Mouse (Mus musculus) olfactory bulb, adult 2 months (tissue): ENCODE results near the gene Sntb2. TPM values are rescaled to one million over a fixed set of nuclear protein-coding genes. Genes with fewer than 3 reads are reported as not detected.

ENCODE experiments used
- H3K27ac ChIP-seq: fragments of 200-500 bp; 2 replicates; pipeline ENCODE4 v1.5.1; 2012; ENCODE audit warnings: low read depth, low read length; ENCODE audit not compliant: insufficient read depth
- H3K4me1 ChIP-seq: fragments of 200-500 bp; 2 replicates; pipeline ENCODE4 v1.6.1; 2012; ENCODE audit warnings: low read length; ENCODE audit not compliant: control insufficient read depth, insufficient read depth
- H3K4me3 ChIP-seq: fragments of 200-500 bp; 2 replicates; pipeline ENCODE4 v1.5.1; 2012; ENCODE audit warnings: mild to moderate bottlenecking, low read depth, low read length, moderate library complexity; ENCODE audit not compliant: insufficient read depth
- CTCF ChIP-seq: fragments of 200-500 bp; IDR thresholded peaks from 2 replicates; pipeline ENCODE4 v1.5.1; 2012; ENCODE audit warnings: low read depth, mild to moderate bottlenecking, low read length, moderate library complexity; ENCODE audit not compliant: insufficient read depth
- POLR2A ChIP-seq: fragments of 200-500 bp; IDR thresholded peaks from 2 replicates; pipeline ENCODE4 v1.6.1; 2012; ENCODE audit warnings: mild to moderate bottlenecking, low read depth, low read length, moderate library complexity; ENCODE audit not compliant: insufficient read depth
- WGBS: fragments of 180-500 bp; shearing (Covaris S2); methylation state at CpG from one replicate; pipeline ENCODE4 v1.1.7; 2018; 5-methylcytosine and 5-hydroxymethylcytosine counted together
- polyA plus RNA-seq: library from polyadenylated mRNA; stranded (reverse); fragments of >200 nt; gene quantifications from 2 replicates; pipeline ENCODE4 v1.2.4, GENCODE M21; 2012; ENCODE audit warnings: low replicate concordance; ENCODE audit not compliant: missing spikeins, insufficient read depth, insufficient read length

Gene Sntb2
- polyA plus RNA-seq, 1 experiment = not detected

DNA sequence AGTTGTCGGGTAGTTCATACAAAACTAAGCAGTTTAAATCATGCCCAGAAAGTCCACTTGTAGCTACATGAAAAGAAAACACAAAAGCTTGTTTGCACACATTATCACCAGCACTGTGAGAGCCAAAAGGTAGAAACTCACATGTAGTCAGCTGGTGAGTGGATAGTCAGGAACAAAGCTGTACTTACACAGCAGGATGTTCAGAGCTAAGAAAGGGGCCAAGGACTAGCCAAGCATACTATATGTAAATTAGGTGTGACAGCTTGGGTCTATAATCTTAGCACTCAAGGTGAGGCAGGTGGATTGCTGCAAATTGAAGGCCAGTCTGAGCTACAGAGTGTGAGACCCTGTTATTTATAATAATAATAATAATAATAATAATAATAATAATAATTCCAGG lies 127.1 kb downstream of the Sntb2 start:
- no peak overlapping the region for H3K27ac ChIP-seq
- no peak overlapping the region for H3K4me3 ChIP-seq
- TF ChIP-seq POLR2A = no peak
- H3K4me1 ChIP-seq = no peaks in the 10 kb centered on the region
- WGBS = 69% methylated on average over 1 of the region's 1 CpGs

- TF ChIP-seq CTCF (no peak), POLR2A (no peak)
- H3K4me1 ChIP-seq = no peaks in the 10 kb centered on the region
- 65% methylated on average over 17 of the region's 17 CpGs for WGBS
- no peak within 1 kb of the TSS for H3K27ac ChIP-seq
- H3K4me3 ChIP-seq = no peak within 1 kb of the TSS
Measured at GRCm38 (mm10) chr8:107065511-107066496, 130.3 kb downstream of the Sntb2 start, which contains the start of gene Tmed6. Gene Tmed6 (minus strand): TSS chr8:107065644.

Other genes starting within 250 kb of the Sntb2 start
- not detected in 2 replicates for gene Has3, start 65.5 kb upstream of the Sntb2 start, polyA plus RNA-seq
- gene Utp4, start 42.1 kb upstream of the Sntb2 start, polyA plus RNA-seq = not detected in 2 replicates
- not detected in 2 replicates for gene Vps4a, start 95.5 kb downstream of the Sntb2 start, polyA plus RNA-seq
- not detected in 2 replicates for gene Pdf, start 112.9 kb downstream of the Sntb2 start, polyA plus RNA-seq
- not detected in 2 replicates for gene Cog8, start 120.9 kb downstream of the Sntb2 start, polyA plus RNA-seq
- gene Nip7, start 121.1 kb downstream of the Sntb2 start, polyA plus RNA-seq = not detected in 2 replicates
- gene Tmed6, start 129.9 kb downstream of the Sntb2 start, polyA plus RNA-seq = not detected in 2 replicates
- gene Terf2, start 160.8 kb downstream of the Sntb2 start, polyA plus RNA-seq = not detected in 2 replicates
- gene Cyb5b, start 214.9 kb downstream of the Sntb2 start, polyA plus RNA-seq = 106 TPM in 1 of 2 replicates, not detected in the other